Mouse (Mus musculus) forebrain, embryonic 16.5 days (tissue): ENCODE measurements around the gene Filip1. TPM values are rescaled to one million over a fixed set of nuclear protein-coding genes. Genes with fewer than 3 reads are reported as not detected.

Experiments used
- ATAC-seq: fragments of 200-750 bp; cut with Nextera tagmentation; 2 replicates; pipeline ENCODE4 v1.8.0; 2017; ENCODE audit warnings: mild to moderate bottlenecking, moderate library complexity
- H3K27ac ChIP-seq: fragments of 300-500 bp; sonication (generic); 2 replicates; pipeline ENCODE4 v1.5.1; 2014; ENCODE audit warnings: low read length, control low read depth
- H3K27me3 ChIP-seq: fragments of 300-500 bp; sonication (generic); replicated peaks from 2 replicates; pipeline ENCODE4 v1.6.1; 2014; ENCODE audit warnings: low read length; ENCODE audit not compliant: control insufficient read depth, insufficient read depth
- H3K36me3 ChIP-seq: fragments of 300-500 bp; sonication (generic); 2 replicates; pipeline ENCODE4 v1.6.1; 2014; ENCODE audit not compliant: control insufficient read depth, insufficient read depth
- H3K4me1 ChIP-seq: fragments of 300-500 bp; sonication (generic); replicated peaks from 2 replicates; pipeline ENCODE4 v1.6.1; 2014; ENCODE audit warnings: low read length; ENCODE audit not compliant: control insufficient read depth, insufficient read depth
- H3K4me2 ChIP-seq: fragments of 300-500 bp; sonication (generic); 2 replicates; pipeline ENCODE4 v1.6.1; 2014; ENCODE audit warnings: mild to moderate bottlenecking, low read length, control low read depth
- H3K4me3 ChIP-seq: fragments of 300-500 bp; sonication (generic); replicated peaks from 2 replicates; pipeline ENCODE4 v1.5.1; 2014; ENCODE audit warnings: mild to moderate bottlenecking, low read length, control low read depth
- H3K9ac ChIP-seq: fragments of 300-500 bp; sonication (generic); replicated peaks from 2 replicates; pipeline ENCODE4 v1.6.1; 2014; ENCODE audit warnings: low read depth, low read length, control low read depth
- H3K9me3 ChIP-seq: fragments of 300-500 bp; sonication (generic); 2 replicates; pipeline ENCODE4 v1.6.1; 2016; ENCODE audit warnings: low read length; ENCODE audit not compliant: control insufficient read depth
- WGBS: fragments of 180-500 bp; shearing (Covaris S2); extraction: QIAGEN DNeasy Blood & Tissue Kit; methylation state at CpG from one replicate; pipeline ENCODE4 v1.1.7; 2014; 5-methylcytosine and 5-hydroxymethylcytosine counted together
- polyA plus RNA-seq: library from polyadenylated mRNA; unstranded; fragments of >200 nt; fragmentation: Nextera tagmentation; extraction: Ambion mirVana; gene quantifications from 2 replicates; pipeline ENCODE4 v1.2.1, GENCODE M21; 2015

The Filip1 gene
- polyA plus RNA-seq, 1 experiment from 2014 or later = 3.0 TPM

GRCm38 (mm10) chr9:79792841-79793835, 219.5 kb downstream of the Filip1 start, which contains the start of gene Tmem30a:
Gene Tmem30a, minus strand, starts transcription at chr9:79793507.
- no peaks in the 10 kb centered on the region for H3K36me3 ChIP-seq
- H3K27me3 ChIP-seq = no peaks in the 10 kb centered on the region
- ATAC-seq = peak; percentile 99
- peak within 1 kb of the TSS; percentile 97 for H3K9ac ChIP-seq
- H3K4me1 ChIP-seq = peaks cover 12% of the 10 kb centered on the region
- H3K9me3 ChIP-seq = no peaks in the 10 kb centered on the region
- peak within 1 kb of the TSS; percentile 99 for H3K4me3 ChIP-seq
- WGBS = under 1% methylated on average over 79 of the region's 91 CpGs
- H3K4me2 ChIP-seq = peak within 1 kb of the TSS; percentile 81
- H3K27ac ChIP-seq = peak within 1 kb of the TSS; percentile 93

GRCm38 (mm10) chr9:79785794-79786085, 226.9 kb downstream of the Filip1 start:
- Histone ChIP-seq H3K4me3 (no peak overlapping the region), H3K9ac (no peak overlapping the region), H3K9me3 (no peaks in the 10 kb centered on the region), H3K4me2 (no peak overlapping the region), H3K27me3 (no peaks in the 10 kb centered on the region), H3K27ac (no peak overlapping the region), H3K4me1 (peaks cover 7% of the 10 kb centered on the region), H3K36me3 (no peaks in the 10 kb centered on the region)
- 68% methylated on average over 2 of the region's 2 CpGs for WGBS
- ATAC-seq = no peak

GRCm38 (mm10) chr9:79784934-79785793, 227.5 kb downstream of the Filip1 start:
- Histone ChIP-seq H3K9me3 (no peaks in the 10 kb centered on the region), H3K4me3 (no peak overlapping the region), H3K27me3 (no peaks in the 10 kb centered on the region), H3K27ac (no peak overlapping the region), H3K36me3 (no peaks in the 10 kb centered on the region), H3K4me2 (no peak overlapping the region), H3K4me1 (peaks cover 4% of the 10 kb centered on the region), H3K9ac (no peak overlapping the region)
- WGBS = 69% methylated on average over 2 of the region's 2 CpGs
- ATAC-seq = no peak

DNA sequence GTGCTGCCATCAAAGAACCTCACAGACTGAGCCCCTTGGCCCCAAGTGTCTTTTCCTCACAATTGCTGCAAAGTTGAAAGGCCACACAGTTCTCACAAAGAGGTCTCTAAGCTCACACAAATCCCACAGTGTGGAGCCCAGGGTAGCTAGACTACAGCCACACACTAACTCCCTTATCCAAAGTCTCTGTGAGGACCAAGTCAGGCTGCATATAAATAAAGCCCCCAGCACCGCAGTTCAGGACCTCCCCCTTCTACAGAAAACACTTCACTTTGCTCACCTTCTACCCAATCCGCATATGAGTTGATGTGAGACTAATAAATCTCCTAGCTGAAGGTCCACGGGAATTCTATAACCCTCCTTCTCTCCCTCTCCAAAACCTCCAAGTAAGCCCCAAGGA, 228.2 kb downstream of the Filip1 start:
- H3K4me1 ChIP-seq = peaks cover 3% of the 10 kb centered on the region; the same call in 1 of the 2 replicates
- H3K9me3 ChIP-seq = no peaks in the 10 kb centered on the region
- WGBS = 46% methylated on average over 3 of the region's 3 CpGs
- no peak overlapping the region for H3K9ac ChIP-seq
- no peak overlapping the region for H3K4me3 ChIP-seq
- ATAC-seq = no peak
- no peaks in the 10 kb centered on the region for H3K27me3 ChIP-seq
- H3K27ac ChIP-seq = no peak overlapping the region
- no peaks in the 10 kb centered on the region for H3K36me3 ChIP-seq
- no peak overlapping the region for H3K4me2 ChIP-seq

GRCm38 (mm10) chr9:79779354-79779753, 233.3 kb downstream of the Filip1 start:
- Histone ChIP-seq H3K4me1 (no peaks in the 10 kb centered on the region), H3K9ac (no peak overlapping the region), H3K9me3 (no peaks in the 10 kb centered on the region), H3K27ac (no peak overlapping the region), H3K4me3 (no peak overlapping the region), H3K36me3 (peaks cover 7% of the 10 kb centered on the region), H3K4me2 (no peak overlapping the region), H3K27me3 (no peaks in the 10 kb centered on the region)
- no peak for ATAC-seq
- 67% methylated on average over 2 of the region's 2 CpGs for WGBS

DNA sequence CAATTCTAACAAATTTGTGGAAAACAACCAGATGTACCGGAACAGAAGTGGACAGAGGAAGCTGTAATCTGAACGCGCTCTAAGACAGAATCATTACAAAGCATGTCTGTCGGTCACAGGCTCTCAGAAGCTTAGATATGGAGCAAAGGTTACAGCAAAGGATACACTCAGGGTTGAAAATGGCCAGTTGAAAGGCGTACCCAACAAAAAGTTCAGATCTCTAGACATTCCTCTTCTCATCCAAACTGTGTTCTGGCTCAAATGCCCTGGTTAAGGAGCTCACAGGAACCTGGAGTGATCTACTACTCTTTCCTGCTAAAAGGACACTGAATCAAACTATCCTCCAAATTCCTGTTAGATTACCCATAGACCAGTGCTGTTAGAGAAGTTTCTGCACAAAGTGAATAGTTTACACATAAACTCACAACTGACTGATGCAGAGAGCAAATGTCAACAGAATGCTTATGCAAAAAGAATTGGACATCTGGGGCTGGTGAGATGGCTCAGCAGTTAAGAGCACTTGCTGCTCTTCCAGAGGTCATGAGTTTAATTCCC, 245.6 kb downstream of the Filip1 start:
- Histone ChIP-seq H3K4me3 (no peak overlapping the region), H3K27me3 (no peaks in the 10 kb centered on the region), H3K4me2 (no peak overlapping the region), H3K27ac (no peak overlapping the region), H3K9ac (no peak overlapping the region), H3K36me3 (peaks cover 2% of the 10 kb centered on the region; the same call in 1 of the 2 replicates), H3K4me1 (no peaks in the 10 kb centered on the region), H3K9me3 (no peaks in the 10 kb centered on the region)
- ATAC-seq = no peak
- 93% methylated on average over 5 of the region's 5 CpGs for WGBS

DNA sequence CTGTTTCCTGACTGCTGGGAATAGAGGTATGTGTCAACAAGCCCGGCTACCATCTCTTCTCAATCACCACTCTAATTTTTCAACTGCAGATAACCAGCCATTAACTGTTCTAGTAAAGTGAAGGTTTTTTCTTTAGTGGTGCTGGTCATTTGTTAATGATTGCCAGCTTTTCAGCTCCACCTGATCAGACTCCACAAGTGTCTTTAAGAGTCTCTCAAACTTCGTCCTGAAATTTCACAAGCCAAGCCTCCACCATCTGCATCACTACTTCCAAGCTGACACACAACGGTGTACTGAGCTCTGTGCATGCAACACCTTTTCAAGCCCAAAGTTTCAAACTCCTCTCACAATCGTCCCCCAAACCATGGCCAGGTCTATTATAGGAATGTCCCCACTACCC, 247.3 kb downstream of the Filip1 start:
- no peak overlapping the region for H3K4me2 ChIP-seq

More for the DNA sequence above, 247.3 kb downstream of the Filip1 start:
- Histone ChIP-seq H3K4me3 (no peak overlapping the region), H3K27me3 (no peaks in the 10 kb centered on the region), H3K36me3 (peaks cover 1% of the 10 kb centered on the region; the same call in 1 of the 2 replicates), H3K27ac (no peak overlapping the region), H3K4me1 (peaks cover 2% of the 10 kb centered on the region), H3K9me3 (no peaks in the 10 kb centered on the region), H3K9ac (no peak overlapping the region)
- ATAC-seq = no peak
- 91% methylated on average over 4 of the region's 4 CpGs for WGBS
